Mouse (Mus musculus) thymus, postnatal 14 days (tissue): Measurements from ENCODE around the gene Raver1.
A peak's percentile ranks its signal among the peaks of the same experiment; 100 is the strongest.
"Not testable (repeated sequence)": the region's sequence is repeated elsewhere in the genome, so short reads cannot be mapped to it uniquely, and the experiment has no call there.

Experiments
- DNase-seq: peaks from one replicate; pipeline ENCODE4 v3.0.0; 2021

The Raver1 gene

DNA sequence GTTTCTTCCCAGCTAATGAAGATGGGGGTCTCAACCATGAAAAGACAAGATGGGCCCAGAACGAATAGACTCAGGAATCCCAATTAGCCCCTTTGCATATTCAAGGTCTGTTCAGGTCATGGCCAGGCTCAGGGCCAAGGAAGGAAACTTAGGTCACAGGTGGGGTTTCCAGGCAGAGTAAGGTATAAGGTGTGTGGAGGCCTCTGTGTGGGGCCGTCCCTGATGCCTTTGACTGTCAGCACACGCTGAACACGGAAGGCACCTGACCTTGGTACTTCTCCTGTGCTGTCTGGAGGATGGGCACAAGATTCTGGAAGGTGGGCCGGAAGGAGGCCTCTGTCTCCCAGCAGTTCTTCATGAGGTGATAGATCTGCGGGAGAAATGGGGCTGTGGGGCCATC, 13.0 kb upstream of the Raver1 start:
- no peak for DNase-seq

DNA sequence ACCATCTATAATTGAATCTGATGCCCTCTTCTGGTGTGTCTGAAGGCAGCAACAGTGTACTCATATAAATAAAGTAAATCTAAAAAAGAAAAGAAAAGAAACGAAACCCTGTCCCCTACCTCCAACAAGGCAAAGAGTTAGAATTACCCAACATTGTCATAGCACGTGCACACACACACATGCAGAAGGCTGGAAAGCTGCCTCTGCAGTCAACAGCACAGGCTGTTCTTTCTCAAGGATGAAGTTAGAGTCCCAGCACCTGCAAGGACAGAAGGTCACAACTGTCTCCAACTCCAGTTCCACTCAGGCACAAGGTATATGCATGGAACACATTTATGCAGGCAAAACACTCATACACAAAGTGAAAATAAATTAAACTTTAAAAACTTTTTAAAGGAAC, 10.3 kb upstream of the Raver1 start:
- DNase-seq: no peak

DNA sequence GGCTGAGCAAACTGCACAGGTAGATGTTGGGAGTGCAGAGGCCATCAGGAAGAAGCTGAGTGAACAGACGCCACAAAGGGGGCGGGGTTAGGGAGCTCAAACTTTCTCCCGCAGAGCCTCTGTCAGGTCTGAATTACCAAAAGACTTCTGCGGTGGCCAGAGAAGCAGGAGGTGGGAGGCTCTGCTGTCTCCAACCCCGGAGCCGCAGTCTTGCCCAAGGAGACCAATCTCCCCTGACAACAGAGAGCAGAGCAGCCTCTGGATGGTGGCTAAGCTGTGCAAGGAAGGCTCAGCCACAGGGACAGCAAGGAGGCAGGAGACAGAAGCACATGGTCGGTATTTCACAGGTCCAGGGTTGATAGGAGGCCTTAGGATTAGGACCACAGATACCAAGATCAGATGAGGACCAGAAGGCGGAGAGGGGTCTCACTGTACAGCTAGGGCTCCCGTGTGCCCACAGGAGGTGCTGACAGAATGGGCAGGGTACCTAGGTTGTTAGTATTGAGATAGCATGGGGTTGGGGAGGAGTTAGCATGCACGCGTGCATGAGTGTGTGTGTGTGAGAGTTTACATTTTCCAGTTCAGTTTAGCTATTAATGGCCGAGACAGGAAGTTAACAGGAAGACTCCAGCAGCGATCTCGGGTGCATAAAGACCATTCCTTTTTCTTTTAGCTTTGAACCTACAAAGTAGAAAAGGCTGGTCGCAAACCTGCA, 8.8 kb upstream of the Raver1 start:
- peak; percentile 20 for DNase-seq

DNA sequence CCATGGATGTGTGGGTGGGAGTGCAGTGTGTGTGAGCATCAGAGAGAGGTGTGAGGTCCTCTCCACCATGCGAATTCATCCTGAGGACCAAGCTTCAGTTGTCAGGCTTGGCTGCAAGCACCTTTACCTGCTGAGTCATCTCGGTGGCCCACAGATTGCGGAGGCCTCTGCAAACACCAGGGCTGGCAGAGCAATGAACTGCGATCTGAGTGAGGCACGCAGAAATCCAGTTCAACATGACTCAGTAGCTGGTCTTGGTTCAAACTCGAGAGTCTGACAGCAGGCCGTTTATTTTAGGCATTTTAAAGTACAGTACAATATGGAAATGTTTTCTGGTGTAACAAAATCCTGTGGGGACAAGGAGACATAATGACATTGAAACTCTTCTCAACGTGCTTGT, 6.0 kb upstream of the Raver1 start:
- DNase-seq: no peak

DNA sequence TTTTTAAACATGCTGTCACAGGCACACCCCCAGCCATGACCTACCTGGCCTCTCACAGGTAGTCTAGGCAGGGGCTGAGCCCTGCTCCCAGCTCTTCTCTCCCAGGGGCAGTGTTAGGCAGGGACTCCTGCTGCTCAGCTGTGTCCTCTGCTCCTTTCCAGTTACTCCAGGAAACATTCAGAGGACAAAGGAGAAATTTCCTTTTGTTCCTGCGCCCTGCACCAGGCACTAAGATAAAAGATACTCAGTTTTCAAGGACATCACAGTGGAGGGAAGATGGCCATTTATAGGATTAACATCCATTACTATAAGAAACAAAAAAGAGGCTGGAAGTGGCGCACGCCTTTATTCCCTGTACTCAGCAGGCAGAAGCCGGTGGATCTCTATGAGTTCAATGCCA, 4.2 kb upstream of the Raver1 start:
- DNase-seq: no peak

DNA sequence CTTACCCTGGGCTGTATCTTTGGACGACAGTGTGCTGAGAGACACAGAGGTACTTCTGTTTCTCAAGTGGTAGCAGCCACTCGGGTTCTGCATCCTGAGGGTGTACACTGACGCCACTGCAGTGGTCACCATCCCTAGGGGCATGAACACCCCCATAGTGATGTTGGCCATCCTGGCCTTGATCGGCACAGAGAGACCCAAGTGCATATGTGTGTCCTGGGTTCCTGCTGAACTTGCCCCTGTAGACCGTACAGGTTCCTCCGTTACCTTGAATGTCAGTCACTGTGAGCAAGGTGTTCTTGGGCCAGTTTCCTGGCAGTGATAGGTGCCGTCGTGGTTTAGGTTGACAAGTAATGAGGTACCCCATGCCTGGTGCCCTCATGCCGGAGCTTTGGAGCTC, 1.6 kb upstream of the Raver1 start:
- DNase-seq: no peak

DNA sequence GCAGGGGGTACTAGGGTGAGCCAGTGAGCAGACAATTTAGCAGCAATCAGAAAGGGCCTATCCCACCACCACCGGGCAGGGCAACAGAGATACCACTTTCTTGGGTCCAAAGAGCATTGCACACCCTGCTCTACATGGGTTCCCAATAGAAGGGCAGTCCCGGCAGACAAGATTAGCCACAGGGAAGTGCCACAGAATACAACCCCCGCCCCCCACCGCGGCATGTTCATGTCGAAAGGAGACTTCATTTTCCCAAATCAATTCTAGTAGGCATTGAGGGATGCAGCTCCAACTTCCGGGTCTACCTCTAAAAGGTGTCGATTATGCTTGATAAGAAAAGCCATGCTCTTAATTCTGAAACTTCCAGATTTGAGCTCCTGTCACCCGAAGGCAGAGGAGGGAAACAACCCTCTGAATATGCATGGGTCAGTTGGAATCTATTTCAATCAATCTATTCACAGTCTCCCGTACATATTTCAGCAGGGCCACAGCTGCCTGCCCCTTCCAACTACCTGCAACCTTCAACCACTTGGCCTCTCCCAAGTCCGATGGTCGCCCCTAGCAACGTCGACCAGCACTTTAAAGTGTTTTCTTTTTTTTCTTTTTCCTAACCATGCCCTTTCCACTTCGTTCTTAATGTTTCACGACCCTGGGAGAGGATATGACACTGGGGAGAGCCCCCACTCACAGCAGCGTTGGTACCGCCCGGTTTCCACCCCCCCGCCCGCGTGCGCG, 669 bp downstream of the Raver1 start:
- DNase-seq: no peak

DNA sequence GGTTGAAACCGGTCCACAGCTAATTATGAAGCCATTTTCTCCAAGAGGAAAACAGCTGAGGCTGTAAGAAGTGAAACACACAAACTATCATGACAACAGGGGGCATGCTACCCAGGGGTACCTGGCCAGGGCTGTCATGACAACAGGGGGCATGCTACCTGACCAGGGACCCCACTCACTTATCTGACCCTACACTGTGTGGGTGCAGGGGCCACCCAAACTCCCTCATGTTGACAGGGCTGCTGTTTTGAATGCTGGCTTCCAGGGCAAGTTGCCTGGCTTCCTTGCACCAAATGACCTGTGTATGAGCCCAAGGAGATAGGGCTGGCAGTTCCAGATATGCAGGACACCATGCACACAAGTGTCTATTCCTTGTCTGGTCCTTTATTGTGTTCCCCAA, 1.3 kb downstream of the Raver1 start:
- no peak for DNase-seq

DNA sequence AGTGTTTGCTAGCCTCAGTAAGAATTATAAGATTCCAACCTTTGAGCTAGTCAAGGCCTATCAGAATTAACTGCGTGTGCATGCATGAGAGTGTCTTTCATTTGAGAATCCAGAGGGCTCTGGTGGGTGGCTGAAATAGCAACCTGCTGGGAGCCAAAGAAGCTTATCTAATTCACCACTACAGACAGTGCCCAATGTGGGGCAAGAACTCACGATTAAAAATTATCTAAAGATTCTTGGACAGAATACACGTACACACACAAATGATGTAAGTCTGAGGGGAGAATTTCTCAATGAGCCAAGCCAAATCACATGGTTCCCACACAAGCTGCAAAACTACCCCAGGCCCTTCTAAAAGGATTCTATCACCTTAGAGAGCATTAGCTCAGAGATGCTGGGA, 8.5 kb downstream of the Raver1 start:
- DNase-seq: no peak

DNA sequence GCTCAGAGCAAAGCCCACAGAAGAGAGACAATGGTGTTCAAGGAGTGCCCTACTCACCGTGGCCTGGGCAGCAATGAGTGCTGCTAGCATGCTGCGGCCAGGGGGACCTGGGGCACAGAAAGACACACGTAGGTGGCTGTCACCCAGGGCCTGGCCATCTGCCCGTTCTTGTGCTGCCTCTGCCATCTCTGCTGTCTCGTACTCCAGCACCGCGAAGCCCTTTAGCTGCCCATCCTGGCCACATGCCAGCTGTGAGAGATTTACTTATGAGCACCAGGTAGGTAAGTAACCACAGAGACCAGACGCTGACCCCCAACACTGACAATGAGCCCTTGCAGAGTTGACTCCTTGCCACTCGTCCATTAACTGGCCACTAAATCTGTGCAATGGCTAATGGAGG, 10.7 kb downstream of the Raver1 start:
- no peak for DNase-seq

DNA sequence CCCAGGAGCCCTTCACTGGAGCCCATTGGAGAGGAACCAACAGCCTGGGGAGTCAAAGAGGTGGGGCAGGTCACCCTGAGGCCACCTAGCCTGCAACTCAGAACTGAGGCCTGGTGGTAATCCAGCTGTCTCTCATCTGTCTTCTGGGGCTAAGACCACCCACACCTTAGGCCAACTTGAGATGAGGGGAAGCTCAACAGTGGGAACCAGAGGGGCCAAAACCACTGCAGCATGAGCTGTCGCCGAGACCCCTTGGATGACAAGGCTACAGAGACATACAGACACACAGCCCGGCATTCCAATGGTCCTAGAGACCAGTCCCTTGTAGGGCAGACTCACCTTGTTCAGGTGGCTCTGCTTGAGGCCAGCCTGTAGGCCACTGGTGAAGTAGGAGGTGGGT, 16.2 kb downstream of the Raver1 start:
- DNase-seq: no peak

DNA sequence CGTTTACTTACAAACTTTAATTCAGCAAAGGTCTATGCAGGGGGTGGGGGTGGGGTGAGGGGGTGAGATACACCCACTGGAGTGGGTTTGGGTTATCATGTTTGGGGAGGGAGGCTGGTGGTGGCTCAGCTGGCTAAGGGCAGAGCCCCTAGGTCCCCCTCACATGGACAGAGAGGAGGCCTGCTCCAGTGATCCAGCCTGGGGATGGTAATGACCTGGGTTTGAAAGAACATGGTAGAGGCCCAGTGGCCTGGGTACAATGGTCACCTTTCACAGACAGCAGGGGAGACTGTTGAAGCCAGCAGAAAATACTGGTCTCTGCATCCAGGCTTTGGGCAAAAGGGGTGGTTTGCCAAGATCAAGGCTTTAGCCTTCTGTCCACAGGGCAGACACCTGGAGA, 17.6 kb downstream of the Raver1 start:
- DNase-seq: no peak

DNA sequence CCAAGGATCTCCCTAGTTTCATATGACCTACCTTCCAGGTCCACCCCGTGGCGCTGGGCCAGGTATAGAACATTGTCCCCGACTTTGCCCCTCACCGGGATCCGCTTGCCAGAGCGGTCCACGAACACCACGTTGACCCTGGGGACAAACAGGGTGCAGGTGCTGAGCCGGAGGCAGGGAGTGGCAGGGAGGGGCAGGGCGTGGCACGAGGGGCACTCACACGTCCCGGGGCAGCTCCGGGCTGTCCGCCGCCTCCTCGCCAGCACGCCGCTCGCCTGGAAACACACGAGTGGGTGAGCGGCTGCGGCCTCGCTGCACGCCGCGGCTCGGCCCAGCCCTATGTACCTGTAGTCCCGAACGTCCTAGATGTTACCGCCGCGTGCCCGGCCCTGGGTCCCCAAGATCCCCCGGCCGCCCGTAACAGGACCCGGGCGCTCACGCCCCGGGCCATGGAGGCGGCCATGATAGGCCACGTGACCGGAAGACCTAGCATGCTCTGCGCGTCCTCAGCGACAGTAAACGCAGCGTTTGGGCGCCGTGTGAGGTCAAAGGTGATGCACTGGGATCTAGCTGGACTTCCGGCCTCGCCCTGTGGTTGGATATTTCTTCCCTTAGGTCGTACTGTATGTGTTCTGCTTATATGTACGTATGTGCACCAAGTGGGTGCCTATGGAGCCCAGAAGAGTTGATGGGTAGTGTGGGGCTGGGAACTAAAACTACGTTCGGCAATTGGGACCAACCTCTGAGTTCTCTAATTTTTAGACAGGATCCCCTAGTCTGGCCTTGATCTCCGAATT, 18.6 kb downstream of the Raver1 start, which contains the start of the genes Gm49373 and Fdx1l:
Gene Gm49373 (minus strand): TSS at position 53 of the 797 bp plus-strand sequence.
Gene Fdx1l (minus strand): TSS at position 571 of the 797 bp plus-strand sequence.
- DNase-seq: peak; percentile 85

DNA sequence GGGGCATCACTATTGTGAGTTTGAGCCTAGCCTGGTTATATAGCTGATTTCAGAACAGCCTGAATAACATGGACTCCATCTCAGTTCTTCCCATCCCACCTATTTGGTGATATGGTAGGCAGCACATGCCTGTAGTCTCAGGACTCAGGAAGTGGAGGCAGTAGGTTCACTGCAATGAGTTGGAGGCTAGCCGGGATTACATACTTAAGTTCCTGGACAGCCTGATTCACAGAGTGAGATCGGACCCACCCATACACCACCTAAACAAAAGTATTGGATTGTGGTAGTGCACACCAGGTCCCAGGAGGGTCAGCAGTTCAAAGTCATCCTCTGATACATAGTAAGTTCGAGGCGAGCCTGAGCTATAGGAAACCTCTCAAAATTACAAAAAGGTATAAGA, 19.2 kb downstream of the Raver1 start:
- no peak for DNase-seq

DNA sequence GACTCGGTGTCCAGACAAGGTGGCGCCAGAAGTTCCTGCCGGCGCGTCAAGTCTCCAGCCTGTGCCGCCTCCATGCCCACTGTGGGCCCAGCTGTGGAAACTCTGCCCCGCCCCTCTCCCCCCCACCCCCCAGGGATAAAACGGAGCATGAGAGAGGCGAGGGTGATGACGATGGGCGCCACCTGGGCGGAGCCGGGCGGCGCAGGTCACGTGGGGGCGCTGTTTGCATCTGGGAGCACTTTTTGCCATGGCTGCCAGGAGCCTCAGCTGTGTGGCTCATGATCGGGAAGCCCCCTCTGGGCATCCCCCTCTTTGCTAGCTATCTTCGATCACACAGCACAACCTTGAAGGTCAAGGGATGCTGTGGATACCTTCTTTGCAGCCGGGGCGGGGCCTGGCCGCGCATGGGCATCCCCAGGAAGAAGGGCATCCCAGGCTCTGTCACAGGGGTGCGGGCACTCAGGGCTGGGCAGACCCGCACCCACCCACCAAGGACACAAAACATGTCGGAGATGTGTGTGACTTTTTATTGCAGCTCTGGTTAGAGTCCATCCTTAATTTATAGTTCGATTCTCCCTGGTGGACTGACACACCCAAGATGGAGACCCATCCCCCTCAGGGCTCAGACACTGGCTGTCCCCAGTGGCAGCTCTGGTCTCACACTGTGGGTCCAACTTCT, 24.7 kb downstream of the Raver1 start, which contains the start of gene Zglp1:
Gene Zglp1 (minus strand): TSS at position 88 of the 679 bp plus-strand sequence.
- no peak for DNase-seq

DNA sequence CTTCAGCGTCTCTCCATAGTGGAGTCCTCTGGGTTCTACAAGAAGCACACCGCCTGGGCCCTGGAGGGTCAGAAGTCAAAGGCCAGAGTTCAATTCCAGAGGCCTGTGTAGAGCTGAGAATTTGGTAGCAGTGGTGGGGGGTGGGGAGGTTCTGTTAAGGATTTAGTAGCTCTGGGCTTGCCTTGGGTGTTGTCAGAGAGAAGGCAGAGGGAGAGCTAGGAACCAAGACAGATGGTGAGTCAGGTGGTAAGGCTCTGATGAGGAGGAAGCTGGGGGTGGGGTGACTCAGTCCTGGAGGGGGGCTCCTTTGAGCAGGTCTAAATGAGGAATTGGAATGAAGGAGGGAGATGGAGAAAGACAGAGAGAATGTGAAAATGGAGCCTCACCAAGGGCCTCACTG, 28.9 kb downstream of the Raver1 start:
- no peak for DNase-seq

DNA sequence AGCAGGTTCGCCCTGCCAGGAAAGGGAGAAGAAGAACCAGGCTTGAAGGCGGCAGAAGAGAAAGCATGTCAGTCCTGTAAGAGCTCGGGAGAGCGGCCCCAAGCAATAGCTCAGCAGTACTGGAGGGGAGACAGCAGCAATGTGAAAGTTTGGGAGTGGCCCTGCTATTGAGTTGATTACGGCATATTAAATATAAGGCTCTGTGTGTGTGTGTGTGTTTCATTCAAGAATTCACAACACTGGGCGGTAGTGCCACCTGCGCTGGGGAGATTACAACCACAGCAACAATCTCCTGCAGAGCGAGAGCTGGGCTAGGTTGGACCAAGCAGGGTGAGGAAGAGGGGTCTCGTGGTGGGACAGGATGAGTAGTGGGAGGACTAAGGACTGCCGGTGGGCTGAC, 40.2 kb downstream of the Raver1 start:
- DNase-seq: no peak

DNA sequence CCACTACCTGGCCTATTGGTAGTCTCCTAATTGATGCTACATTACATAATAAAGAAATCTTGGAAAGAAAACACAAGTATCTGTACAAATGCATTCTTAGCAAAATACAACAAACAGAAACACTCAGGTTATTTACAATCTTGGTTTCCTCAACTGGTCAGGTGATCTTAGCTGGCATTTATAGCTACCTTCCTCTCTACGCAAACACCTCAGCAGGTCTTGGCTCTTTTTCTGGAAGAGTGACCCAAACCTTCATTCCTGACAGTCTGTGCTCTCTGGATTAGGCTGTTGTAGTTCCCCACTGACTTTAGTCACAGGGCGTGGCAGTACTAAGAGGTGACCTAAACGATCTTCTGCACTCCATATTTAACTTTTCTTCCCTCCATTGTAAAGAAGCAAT, 46.6 kb downstream of the Raver1 start:
- DNase-seq: no peak

DNA sequence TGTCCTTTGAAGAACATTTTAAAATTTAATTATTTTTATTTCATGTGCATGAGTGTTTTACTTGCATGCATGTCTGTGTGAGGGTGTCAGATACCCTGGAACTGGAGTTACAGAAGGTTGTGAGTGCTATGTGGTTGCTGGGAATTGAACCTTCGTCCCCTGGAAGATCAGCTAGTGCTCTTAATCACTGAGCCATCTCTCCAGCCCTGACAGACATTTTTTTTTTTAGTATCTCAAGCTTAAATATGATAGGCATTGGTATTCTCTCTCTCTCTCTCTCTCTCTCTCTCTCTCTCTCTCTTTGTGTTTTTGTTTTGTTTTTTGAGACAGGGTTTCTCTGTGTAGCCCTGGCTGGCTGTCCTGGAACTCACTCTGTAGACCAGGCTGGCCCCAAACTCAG, 47.0 kb downstream of the Raver1 start:
- not testable (repeated sequence) for DNase-seq

DNA sequence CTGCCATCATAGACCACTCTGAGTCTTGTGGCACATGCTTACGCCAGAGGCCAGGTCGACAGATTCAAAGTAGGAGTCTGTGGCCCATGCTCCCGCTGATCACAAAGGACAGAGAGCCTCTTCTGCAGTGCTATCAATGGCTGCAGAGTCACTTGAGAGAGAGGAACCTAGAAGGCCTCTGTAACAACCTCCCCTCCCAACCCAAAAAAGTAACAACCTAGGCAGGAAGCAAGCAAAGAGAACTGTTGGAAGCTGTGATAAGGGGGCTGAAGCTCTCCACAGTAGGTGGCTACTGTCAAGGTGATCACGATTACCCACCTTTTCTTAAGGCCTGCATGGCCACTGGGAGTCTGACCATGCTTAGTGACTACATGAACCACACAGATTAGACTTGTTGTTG, 48.2 kb downstream of the Raver1 start:
- DNase-seq: no peak

DNA sequence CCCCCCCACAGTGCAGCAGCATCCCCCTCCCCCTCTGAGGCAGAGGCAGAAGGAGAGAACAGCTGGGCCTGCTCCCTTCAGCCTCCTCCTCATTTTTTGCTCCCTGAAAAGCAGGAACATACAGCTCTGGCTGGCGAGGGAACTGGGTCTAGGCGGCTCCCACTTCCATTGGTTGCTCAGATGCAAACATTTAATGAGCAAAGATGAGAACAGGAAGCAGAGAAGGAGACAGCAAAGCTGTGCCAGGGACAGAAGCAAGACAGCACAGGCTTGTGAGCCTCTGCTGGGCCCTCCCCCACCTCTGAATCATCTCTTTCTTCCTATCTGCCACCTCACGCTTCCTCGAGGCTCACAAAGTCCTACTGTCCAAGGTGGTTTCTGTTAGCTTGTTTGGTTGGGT, 50.5 kb downstream of the Raver1 start:
- no peak for DNase-seq

DNA sequence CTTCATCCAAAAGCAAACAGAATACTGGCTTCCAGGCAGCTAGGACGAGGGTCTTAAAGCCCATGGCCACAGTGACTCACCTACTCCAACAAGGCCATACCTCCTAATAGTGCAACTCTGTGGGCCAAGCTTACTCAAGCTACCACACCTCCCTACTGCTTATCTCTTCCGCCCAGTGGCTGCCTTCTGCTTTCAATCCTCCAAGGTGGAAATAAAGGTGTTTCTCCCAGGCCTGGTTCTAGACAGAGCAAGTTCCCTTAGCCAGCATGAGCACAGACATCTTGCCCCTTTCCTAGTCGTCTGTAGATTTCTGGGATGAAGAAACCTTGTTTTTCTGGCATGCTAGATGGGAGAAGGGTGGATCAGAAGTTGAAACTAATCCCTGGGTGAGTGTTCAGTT, 52.0 kb downstream of the Raver1 start:
- DNase-seq: no peak

DNA sequence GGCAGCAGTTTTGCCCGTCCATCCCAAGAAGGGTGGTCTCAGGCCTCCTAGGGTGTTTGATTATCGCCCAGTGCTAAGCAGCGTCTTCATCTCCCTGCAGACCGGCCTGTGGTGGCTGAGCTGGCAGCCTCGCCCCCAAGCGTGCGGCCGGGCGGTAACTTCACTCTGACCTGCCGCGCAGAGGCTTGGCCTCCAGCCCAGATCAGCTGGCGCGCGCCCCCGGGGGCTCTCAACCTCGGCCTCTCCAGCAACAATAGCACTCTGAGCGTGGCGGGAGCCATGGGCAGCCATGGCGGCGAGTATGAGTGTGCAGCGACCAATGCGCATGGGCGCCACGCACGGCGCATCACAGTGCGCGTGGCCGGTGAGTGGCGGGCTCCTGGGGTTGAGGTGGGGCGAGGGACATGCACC, 54.3 kb downstream of the Raver1 start:
- DNase-seq: no peak
